Mouse (Mus musculus): ENCODE results near the gene Etv2.

DNA sequence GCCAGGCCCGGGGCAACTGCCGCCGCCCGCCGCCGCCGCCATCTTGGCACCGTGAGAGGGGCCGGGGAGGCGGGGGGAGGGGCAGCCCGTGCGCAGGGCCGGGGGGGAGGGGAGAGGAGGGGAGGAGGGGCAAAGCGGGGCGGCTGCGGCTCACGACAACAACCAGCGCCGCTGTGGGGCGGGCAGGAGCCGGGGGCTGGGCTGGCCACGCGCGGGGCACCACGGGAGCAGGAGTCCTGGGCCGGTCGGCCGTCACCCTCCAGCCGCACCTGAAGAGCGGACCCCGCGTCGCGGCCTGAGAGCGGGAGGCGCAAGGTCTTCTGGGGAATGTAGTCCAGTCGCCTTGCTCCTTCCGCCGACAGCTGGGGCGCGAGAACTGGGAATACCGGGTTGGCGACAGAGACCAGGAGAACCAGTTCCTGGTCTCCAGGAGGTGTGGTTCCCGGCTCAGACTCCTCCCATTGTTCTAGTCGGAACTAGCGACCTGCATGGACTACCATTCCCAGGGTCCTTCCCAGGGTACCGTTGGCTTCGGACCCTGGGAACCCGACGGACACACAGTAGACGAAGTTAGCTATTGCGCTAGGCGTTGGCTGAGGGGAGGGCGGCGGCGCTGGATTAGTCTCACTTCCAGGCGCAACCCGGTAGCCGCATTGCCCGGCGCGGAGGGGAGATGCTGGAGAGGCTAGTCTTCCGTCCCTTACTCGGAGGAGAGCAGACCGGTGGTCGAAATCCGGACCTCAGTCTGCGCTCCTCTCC is 46.8 kb downstream of the Etv2 start, which contains the start of gene Kmt2b:
- TF ChIP-seq POLR2A (IDR thresholded peaks at IDR 0.05; ENCODE audit: control insufficient read depth, low read depth, low read length) (peak; percentile 41), CTCF (IDR thresholded peaks at IDR 0.05; ENCODE audit: control insufficient read depth, insufficient read depth, insufficient replicate concordance, low read depth, low read length) (no peak)
